Mouse (Mus musculus) heart, embryonic 12.5 days (tissue): ENCODE results near the gene C1qtnf5. TPM values are rescaled to one million over a fixed set of nuclear protein-coding genes. Genes with fewer than 3 reads are reported as not detected.

Experiments used
- ATAC-seq: fragments of 200-750 bp; cut with Nextera tagmentation; 2 replicates; pipeline ENCODE4 v1.8.0; 2017; ENCODE audit warnings: moderate TSS enrichment, moderate library complexity; ENCODE audit not compliant: insufficient number of reproducible peaks, low FRiP score
- H3K27ac ChIP-seq: fragments of 300-500 bp; sonication (generic); 2 replicates; pipeline ENCODE4 v1.5.1; 2016; ENCODE audit warnings: mild to moderate bottlenecking, moderate library complexity; ENCODE audit not compliant: poor library complexity, severe bottlenecking
- H3K27me3 ChIP-seq: fragments of 300-500 bp; sonication (generic); replicated peaks from 2 replicates; pipeline ENCODE4 v1.6.1; 2016; ENCODE audit warnings: mild to moderate bottlenecking, moderate library complexity
- H3K36me3 ChIP-seq: fragments of 300-500 bp; sonication (generic); 2 replicates; pipeline ENCODE4 v1.6.1; 2016; ENCODE audit warnings: mild to moderate bottlenecking, moderate library complexity
- H3K4me1 ChIP-seq: fragments of 300-500 bp; sonication (generic); replicated peaks from 2 replicates; pipeline ENCODE4 v1.6.1; 2016; ENCODE audit warnings: mild to moderate bottlenecking
- H3K4me2 ChIP-seq: fragments of 300-500 bp; sonication (generic); 2 replicates; pipeline ENCODE4 v1.6.1; 2016; ENCODE audit warnings: mild to moderate bottlenecking, moderate library complexity
- H3K4me3 ChIP-seq: fragments of 300-500 bp; sonication (generic); 2 replicates; pipeline ENCODE4 v1.5.1; 2016; ENCODE audit warnings: mild to moderate bottlenecking
- H3K9ac ChIP-seq: fragments of 300-500 bp; sonication (generic); 2 replicates; pipeline ENCODE4 v1.6.1; 2016; ENCODE audit warnings: mild to moderate bottlenecking, moderate library complexity
- H3K9me3 ChIP-seq: fragments of 300-500 bp; sonication (generic); replicated peaks from 2 replicates; pipeline ENCODE4 v1.6.1; 2016; ENCODE audit warnings: mild to moderate bottlenecking, moderate library complexity
- WGBS: fragments of 180-500 bp; shearing (Covaris S2); methylation state at CpG from one replicate; pipeline ENCODE4 v1.1.7; 2016; 5-methylcytosine and 5-hydroxymethylcytosine counted together
- polyA plus RNA-seq: library from polyadenylated mRNA; unstranded; fragments of >200 nt; fragmentation: Nextera tagmentation; extraction: Ambion mirVana; gene quantifications from 2 replicates; pipeline ENCODE4 v1.2.1, GENCODE M21; 2016

Gene C1qtnf5
- polyA plus RNA-seq, 1 experiment from 2014 or later, result 1.1 TPM

DNA sequence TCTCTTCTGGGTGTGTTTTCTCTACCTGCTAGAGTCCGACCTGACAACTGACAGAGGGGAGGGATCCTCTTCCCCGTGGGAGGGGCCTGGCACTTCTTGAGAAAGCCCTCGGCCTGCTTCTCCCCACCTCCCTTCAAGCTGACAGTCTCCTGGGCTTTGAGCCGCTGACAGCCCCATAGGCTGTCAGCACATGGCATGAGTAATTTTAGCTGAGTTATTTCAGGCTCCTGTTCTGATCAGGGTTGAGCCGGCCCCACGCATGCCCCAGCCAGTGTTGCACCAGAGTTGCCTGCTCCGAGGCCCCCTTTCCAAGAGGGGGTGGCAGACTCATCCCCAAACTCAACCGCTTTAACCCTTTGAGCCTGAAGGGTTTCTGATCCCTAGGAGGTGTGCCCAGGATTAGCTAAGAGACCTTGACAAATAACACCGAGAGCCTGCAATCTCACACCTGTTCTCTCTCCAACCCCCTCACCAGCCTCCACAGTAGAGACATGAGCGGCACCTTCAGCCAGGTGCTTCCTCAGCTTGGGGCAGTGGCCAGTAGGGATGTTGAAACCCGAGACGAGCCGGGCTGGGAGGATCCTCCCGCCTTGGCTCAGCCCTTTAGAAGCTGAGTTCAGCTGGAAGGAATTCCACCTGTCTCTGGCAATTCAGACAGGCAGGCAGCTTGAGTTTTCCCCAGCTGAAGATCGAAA, 19.1 kb upstream of the C1qtnf5 start:
- Histone ChIP-seq H3K9me3 (no peaks in the 10 kb centered on the region), H3K27me3 (peaks cover 11% of the 10 kb centered on the region; the same call in 1 of the 2 replicates), H3K4me2 (peak overlapping the region; percentile 96), H3K4me3 (peak overlapping the region; percentile 73), H3K4me1 (peaks cover 64% of the 10 kb centered on the region), H3K27ac (peak overlapping the region; percentile 88), H3K36me3 (peaks cover 34% of the 10 kb centered on the region), H3K9ac (peak overlapping the region; percentile 47)
- ATAC-seq, result peak; percentile 60
- 6% methylated on average over 15 of the region's 15 CpGs for WGBS

- Histone ChIP-seq H3K4me3 (no peak overlapping the region), H3K9me3 (no peaks in the 10 kb centered on the region), H3K4me1 (peaks cover 59% of the 10 kb centered on the region), H3K36me3 (peaks cover 41% of the 10 kb centered on the region), H3K4me2 (peak overlapping the region; percentile 96), H3K27me3 (peaks cover 11% of the 10 kb centered on the region; the same call in 1 of the 2 replicates), H3K27ac (peak overlapping the region; percentile 88), H3K9ac (0 out of 2 replicates have a peak overlapping the region, but pooled peaks have one; percentile 48)
- ATAC-seq, result no peak
- whole genome bisulfite sequencing, result 25% methylated on average over 12 of the region's 12 CpGs
These were observed 18.0 kb upstream of the C1qtnf5 start for GRCm38 (mm10) chr9:44088877-44089608.

GRCm38 (mm10) chr9:44093612-44094503, 13.2 kb upstream of the C1qtnf5 start:
- no peaks in the 10 kb centered on the region for H3K9me3 ChIP-seq
- H3K27ac ChIP-seq, result peak overlapping the region; percentile 6; the same call in 1 of the 2 replicates
- WGBS, result 42% methylated on average over 24 of the region's 24 CpGs
- no peaks in the 10 kb centered on the region for H3K27me3 ChIP-seq
- peak; percentile 44; the same call in 1 of the 2 replicates for ATAC-seq
- peaks cover 50% of the 10 kb centered on the region for H3K36me3 ChIP-seq
- peaks cover 52% of the 10 kb centered on the region for H3K4me1 ChIP-seq
- no peak overlapping the region for H3K4me2 ChIP-seq
- no peak overlapping the region for H3K9ac ChIP-seq
- no peak overlapping the region for H3K4me3 ChIP-seq

GRCm38 (mm10) chr9:44094737-44095136, 12.3 kb upstream of the C1qtnf5 start:
- ATAC-seq, result no peak
- Histone ChIP-seq H3K4me1 (peaks cover 43% of the 10 kb centered on the region), H3K36me3 (peaks cover 48% of the 10 kb centered on the region), H3K27ac (no peak overlapping the region), H3K9me3 (no peaks in the 10 kb centered on the region), H3K4me3 (no peak overlapping the region), H3K4me2 (no peak overlapping the region), H3K27me3 (no peaks in the 10 kb centered on the region), H3K9ac (no peak overlapping the region)
- 83% methylated on average over 3 of the region's 3 CpGs for WGBS

- H3K4me3 ChIP-seq, result no peak overlapping the region
- H3K36me3 ChIP-seq, result peaks cover 37% of the 10 kb centered on the region
- H3K27ac ChIP-seq, result peak overlapping the region; percentile 90; the same call in 1 of the 2 replicates
- no peak overlapping the region for H3K9ac ChIP-seq
- peaks cover 38% of the 10 kb centered on the region for H3K4me1 ChIP-seq
- H3K9me3 ChIP-seq, result no peaks in the 10 kb centered on the region
- no peaks in the 10 kb centered on the region for H3K27me3 ChIP-seq
- ATAC-seq, result no peak
- H3K4me2 ChIP-seq, result no peak overlapping the region
- 86% methylated on average over 9 of the region's 9 CpGs for WGBS
These were observed 11.3 kb upstream of the C1qtnf5 start for GRCm38 (mm10) chr9:44095781-44096180.

DNA sequence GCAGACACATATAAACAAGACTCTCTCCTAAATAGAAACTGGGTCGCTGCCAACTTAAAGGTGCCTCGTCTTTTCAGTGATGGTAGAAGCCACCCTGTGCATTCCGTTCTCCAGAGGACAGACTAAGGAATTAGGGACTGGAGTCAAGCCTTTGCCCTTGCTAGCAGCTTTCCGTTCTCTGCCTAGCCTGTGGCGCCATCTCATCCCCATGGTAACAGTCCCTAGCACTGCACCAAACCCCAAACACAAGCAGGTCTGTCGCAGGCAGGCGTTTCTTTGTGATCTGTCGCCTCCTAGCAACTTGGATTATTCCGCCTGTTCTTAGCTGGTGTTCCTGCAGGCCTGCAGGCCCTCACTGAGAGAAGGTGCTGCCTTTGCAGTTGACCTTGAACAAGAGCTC, 10.5 kb upstream of the C1qtnf5 start:
- Histone ChIP-seq H3K9me3 (no peaks in the 10 kb centered on the region), H3K27me3 (no peaks in the 10 kb centered on the region), H3K4me3 (no peak overlapping the region), H3K36me3 (peaks cover 30% of the 10 kb centered on the region), H3K4me2 (no peak overlapping the region), H3K9ac (no peak overlapping the region; the same call in 1 of the 2 replicates), H3K27ac (peak overlapping the region; percentile 90), H3K4me1 (peaks cover 38% of the 10 kb centered on the region)
- WGBS, result 21% methylated on average over 9 of the region's 9 CpGs
- ATAC-seq, result peak; percentile 43

DNA sequence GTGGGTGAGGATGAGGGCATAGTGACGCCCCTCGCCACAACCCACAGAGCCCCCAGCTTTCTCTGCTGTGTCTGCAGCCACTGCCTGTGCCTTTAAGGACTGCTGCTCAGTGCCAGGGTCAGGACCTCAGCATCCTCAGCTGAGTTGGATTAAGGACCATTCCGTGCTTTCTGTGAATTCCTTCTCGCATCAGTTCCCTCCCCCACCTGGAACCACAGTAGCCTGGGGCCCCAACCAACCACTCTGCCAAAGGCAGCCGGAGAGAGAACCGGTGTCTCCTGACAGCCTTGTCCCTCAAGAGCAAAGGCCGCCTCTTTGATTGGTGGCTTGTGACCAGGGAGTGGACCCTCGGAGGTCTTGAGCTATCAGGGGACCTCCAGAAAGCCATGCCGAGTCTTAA, 5.6 kb upstream of the C1qtnf5 start, which contains the start of gene Mfrp:
Mfrp (plus strand) TSS at position 240 of the 400 bp plus-strand sequence.
- Histone ChIP-seq H3K4me3 (no peak within 1 kb of the TSS), H3K9ac (no peak within 1 kb of the TSS), H3K9me3 (no peaks in the 10 kb centered on the region), H3K36me3 (peaks cover 7% of the 10 kb centered on the region), H3K4me1 (peaks cover 13% of the 10 kb centered on the region), H3K27ac (no peak within 1 kb of the TSS), H3K27me3 (no peaks in the 10 kb centered on the region), H3K4me2 (no peak within 1 kb of the TSS)
- no peak for ATAC-seq
- 75% methylated on average over 9 of the region's 9 CpGs for WGBS

GRCm38 (mm10) chr9:44104881-44105280, 2.2 kb upstream of the C1qtnf5 start:
- no peak overlapping the region for H3K27ac ChIP-seq
- no peak overlapping the region for H3K4me3 ChIP-seq
- H3K4me1 ChIP-seq, result peaks cover 38% of the 10 kb centered on the region
- no peaks in the 10 kb centered on the region for H3K9me3 ChIP-seq
- no peak overlapping the region for H3K4me2 ChIP-seq
- no peaks in the 10 kb centered on the region for H3K27me3 ChIP-seq
- no peak overlapping the region for H3K9ac ChIP-seq
- ATAC-seq, result no peak
- 86% methylated on average over 7 of the region's 7 CpGs for WGBS
- peaks cover 11% of the 10 kb centered on the region for H3K36me3 ChIP-seq

GRCm38 (mm10) chr9:44105781-44106180, 1.3 kb upstream of the C1qtnf5 start:
- H3K4me2 ChIP-seq, result no peak overlapping the region
- H3K9me3 ChIP-seq, result no peaks in the 10 kb centered on the region
- WGBS, result 84% methylated on average over 10 of the region's 10 CpGs
- H3K4me1 ChIP-seq, result peaks cover 47% of the 10 kb centered on the region
- no peak overlapping the region for H3K9ac ChIP-seq
- H3K27ac ChIP-seq, result no peak overlapping the region
- no peak overlapping the region for H3K4me3 ChIP-seq
- peaks cover 11% of the 10 kb centered on the region for H3K36me3 ChIP-seq
- ATAC-seq, result no peak
- H3K27me3 ChIP-seq, result no peaks in the 10 kb centered on the region

- no peak overlapping the region for H3K9ac ChIP-seq
- H3K4me3 ChIP-seq, result no peak overlapping the region
- H3K27me3 ChIP-seq, result no peaks in the 10 kb centered on the region
- no peak overlapping the region for H3K27ac ChIP-seq
- H3K9me3 ChIP-seq, result no peaks in the 10 kb centered on the region
- 93% methylated on average over 7 of the region's 7 CpGs for WGBS
- ATAC-seq, result no peak
- H3K4me1 ChIP-seq, result peaks cover 49% of the 10 kb centered on the region
- no peak overlapping the region for H3K4me2 ChIP-seq
- peaks cover 11% of the 10 kb centered on the region for H3K36me3 ChIP-seq
These were observed 863 bp upstream of the C1qtnf5 start for GRCm38 (mm10) chr9:44106182-44106581.
